Mouse (Mus musculus) heart, adult 2 months (tissue): ENCODE results near the gene Hras. TPM values are rescaled to one million over a fixed set of nuclear protein-coding genes. Genes with fewer than 3 reads are reported as not detected.
A peak's percentile ranks its signal among the peaks of the same experiment; 100 is the strongest.

Experiments used
- DNase-seq, 2 experiments: peaks; one replicate each; pipeline ENCODE4 v3.0.0; 2021
- H3K27ac ChIP-seq: fragments of 200-600 bp; 2 replicates; pipeline ENCODE4 v1.8.1; 2022
- H3K27me3 ChIP-seq: fragments of 200-500 bp; 2 replicates; pipeline ENCODE4 v1.6.1; 2012; ENCODE audit warnings: mild to moderate bottlenecking, low read length, inconsistent platforms, mixed read lengths; ENCODE audit not compliant: control insufficient read depth, insufficient read depth
- H3K36me3 ChIP-seq: fragments of 200-500 bp; 2 replicates; pipeline ENCODE4 v1.6.1; 2012; ENCODE audit warnings: low read length, inconsistent platforms; ENCODE audit not compliant: control insufficient read depth, insufficient read depth
- H3K4me1 ChIP-seq: fragments of 200-500 bp; 2 replicates; pipeline ENCODE4 v1.6.1; 2011; ENCODE audit warnings: low read length; ENCODE audit not compliant: control insufficient read depth, insufficient read depth
- H3K4me3 ChIP-seq: fragments of 200-600 bp; 2 replicates; pipeline ENCODE4 v1.8.1; 2022
- H3K79me2 ChIP-seq: fragments of 200-500 bp; replicated peaks from 2 replicates; pipeline ENCODE4 v1.6.1; 2012; ENCODE audit warnings: mild to moderate bottlenecking, inconsistent platforms, low read length, moderate library complexity, mixed read lengths; ENCODE audit not compliant: control insufficient read depth, insufficient read depth
- H3K9ac ChIP-seq: fragments of 200-500 bp; 2 replicates; pipeline ENCODE4 v1.6.1; 2012; ENCODE audit warnings: low read depth, mild to moderate bottlenecking, control low read depth, inconsistent platforms, low read length, mixed read lengths
- CTCF ChIP-seq: fragments of 200-600 bp; IDR thresholded peaks from 2 replicates; pipeline ENCODE4 v1.8.1; 2022; ENCODE audit warnings: antibody characterized with exemption, mild to moderate bottlenecking, moderate library complexity
- EP300 ChIP-seq: fragments of 200-500 bp; IDR thresholded peaks from 2 replicates; pipeline ENCODE4 v1.6.1; 2011; ENCODE audit warnings: low read depth, low read length, control low read depth; ENCODE audit not compliant: insufficient read depth
- POLR2A ChIP-seq: fragments of 200-500 bp; IDR thresholded peaks from 2 replicates; pipeline ENCODE4 v1.6.1; 2011; ENCODE audit warnings: mild to moderate bottlenecking, low read depth, low read length, control low read depth; ENCODE audit not compliant: insufficient read depth
- WGBS: fragments of 180-500 bp; shearing (Covaris S2); methylation state at CpG from one replicate; pipeline ENCODE4 v1.1.7; 2018; 5-methylcytosine and 5-hydroxymethylcytosine counted together
- intact Hi-C: fragments of 180-260 bp; cut with DNase I; formaldehyde crosslinking; loops from one replicate; pipeline ENCODE4 v1.15.1; 2025
- polyA plus RNA-seq: library from polyadenylated mRNA; depleted of rRNA; stranded (reverse); fragments of >200 nt; gene quantifications from 2 replicates; pipeline ENCODE4 v1.2.3, GENCODE M21; 2012
- total RNA-seq, 2 experiments: library from RNA; stranded (reverse); gene quantifications; 2 replicates each; pipeline ENCODE4 v1.2.3; 2021

Gene Hras
- total and polyA plus RNA-seq, 3 experiments = 63.7 to 105 (median 90.8) TPM

DNA sequence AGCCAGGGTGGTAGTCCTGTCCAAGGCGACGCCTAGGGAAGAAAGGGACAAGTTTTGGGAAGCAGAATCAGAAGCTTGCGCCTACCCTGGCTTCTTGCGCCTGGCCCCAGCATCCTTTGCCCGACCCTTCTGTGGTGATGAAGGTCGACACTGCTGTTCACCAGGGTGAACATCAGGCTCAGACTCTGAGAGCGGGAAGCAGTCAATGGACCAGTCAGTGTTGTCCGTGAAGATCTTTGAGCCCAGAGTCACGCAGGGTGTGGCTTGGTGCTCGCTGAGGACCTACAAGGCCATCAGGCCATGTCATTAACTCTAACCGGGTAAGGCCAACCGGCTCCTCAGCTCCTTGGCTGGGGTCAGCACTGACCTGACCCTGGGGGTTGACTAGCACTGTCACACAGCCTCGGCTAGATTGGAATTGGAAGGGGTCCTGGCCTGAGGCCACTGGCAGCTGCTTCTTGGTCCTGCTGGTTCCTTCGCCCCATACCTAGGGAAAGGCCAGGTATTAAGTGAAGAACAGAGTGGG, 16.9 kb upstream of the Hras start:
- DNase-seq = no peak
- H3K36me3 ChIP-seq = no peaks in the 10 kb centered on the region
- TF ChIP-seq CTCF = no peak
- TF ChIP-seq POLR2A = no peak
- TF ChIP-seq EP300 = no peak
- 86% methylated on average over 14 of the region's 14 CpGs for WGBS
- H3K79me2 ChIP-seq = no peaks in the 10 kb centered on the region
- H3K4me1 ChIP-seq = no peaks in the 10 kb centered on the region
- H3K9ac ChIP-seq = no peak overlapping the region
- intact Hi-C loops = no loop called here
- no peak overlapping the region for H3K4me3 ChIP-seq
- H3K27ac ChIP-seq = no peak overlapping the region
- H3K27me3 ChIP-seq = no peaks in the 10 kb centered on the region

DNA sequence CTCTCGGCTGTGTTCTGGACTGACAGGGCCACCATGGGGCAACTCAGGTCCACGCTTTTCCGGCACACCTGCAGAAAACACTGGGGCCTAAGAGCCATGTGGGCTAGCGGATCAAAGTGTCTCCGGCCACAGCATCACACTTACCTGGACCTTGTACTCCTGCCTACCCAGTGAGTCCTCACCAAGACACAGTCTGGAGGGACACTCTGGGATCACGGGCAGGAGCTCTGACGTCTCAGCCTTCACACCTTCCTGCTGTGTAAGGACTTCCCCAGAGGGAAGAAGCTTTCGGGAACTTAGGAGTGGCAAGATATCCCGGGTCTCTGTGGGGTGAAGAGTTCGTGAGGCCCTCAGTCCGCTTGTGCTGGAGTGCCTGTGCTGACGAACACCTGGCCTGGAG, 16.3 kb upstream of the Hras start:
- Histone ChIP-seq H3K27me3 (no peaks in the 10 kb centered on the region), H3K36me3 (no peaks in the 10 kb centered on the region), H3K79me2 (no peaks in the 10 kb centered on the region), H3K4me3 (no peak overlapping the region), H3K27ac (no peak overlapping the region), H3K9ac (no peak overlapping the region), H3K4me1 (no peaks in the 10 kb centered on the region)
- no peak for TF ChIP-seq EP300
- TF ChIP-seq CTCF = no peak
- TF ChIP-seq POLR2A = no peak
- DNase-seq = no peak
- intact Hi-C loops = no loop called here
- 68% methylated on average over 12 of the region's 12 CpGs for WGBS

DNA sequence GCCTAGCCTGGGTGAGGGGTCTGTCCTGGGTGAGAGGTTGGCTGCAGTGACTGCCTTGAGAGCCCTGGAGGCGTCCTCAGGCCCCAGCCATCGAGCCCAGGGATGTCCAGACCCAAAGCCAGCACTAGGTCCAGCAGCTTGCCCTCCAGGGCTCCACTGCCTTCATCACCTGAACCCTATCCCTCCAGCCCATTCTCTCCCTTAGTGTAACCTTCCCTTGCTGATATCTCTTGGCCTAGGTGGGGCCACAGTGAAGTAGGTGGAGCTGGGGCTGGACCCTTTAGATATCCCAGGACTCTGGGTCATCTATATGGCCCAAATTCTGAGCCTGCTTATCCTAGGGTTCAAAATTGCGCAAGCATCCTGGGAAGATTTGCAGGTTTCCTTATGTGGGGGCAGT, 15.7 kb upstream of the Hras start:
- Histone ChIP-seq H3K27me3 (no peaks in the 10 kb centered on the region), H3K9ac (no peak overlapping the region), H3K27ac (no peak overlapping the region), H3K36me3 (no peaks in the 10 kb centered on the region), H3K79me2 (no peaks in the 10 kb centered on the region), H3K4me1 (no peaks in the 10 kb centered on the region), H3K4me3 (no peak overlapping the region)
- intact Hi-C loops = no loop called here
- TF ChIP-seq POLR2A (no peak), CTCF (no peak)
- 79% methylated on average over 3 of the region's 3 CpGs for WGBS
- no peak for DNase-seq

DNA sequence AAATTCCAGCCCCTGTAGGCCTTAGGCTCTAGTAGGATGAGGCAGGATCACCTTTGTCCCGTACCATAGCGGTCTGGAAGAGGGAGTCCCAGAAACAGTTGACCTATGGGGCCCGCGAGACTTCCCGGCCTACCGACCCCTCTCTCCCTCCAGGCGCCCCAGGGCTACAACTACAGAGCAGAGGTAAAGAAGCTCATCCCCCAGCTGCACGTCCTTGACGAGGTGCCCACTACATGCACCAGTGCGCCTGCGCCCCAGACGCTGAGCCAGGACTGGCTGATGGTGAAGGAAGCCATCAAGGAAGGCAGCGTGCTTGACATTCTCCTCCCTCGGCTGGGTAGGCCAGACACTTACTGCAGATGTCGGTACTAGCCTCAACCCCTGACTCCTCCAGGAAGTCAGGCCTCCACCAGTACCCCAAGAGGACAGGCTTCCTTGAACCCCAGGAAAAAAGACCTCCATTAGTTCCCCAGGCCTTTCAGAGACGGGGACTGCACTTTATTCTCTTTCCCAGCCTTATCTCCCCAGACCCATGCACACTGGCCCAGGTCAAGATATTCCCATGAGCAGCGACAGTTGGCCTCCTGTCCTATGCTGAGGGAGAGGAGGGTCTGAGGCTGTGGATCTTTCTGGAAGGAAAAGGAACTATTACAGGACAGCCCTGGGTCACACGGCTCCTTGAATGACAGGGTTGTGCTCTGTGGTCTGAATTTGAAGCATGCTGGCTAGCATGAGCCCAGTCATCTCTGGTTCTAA, 12.6 kb upstream of the Hras start:
- Histone ChIP-seq H3K4me3 (no peak overlapping the region), H3K4me1 (no peaks in the 10 kb centered on the region), H3K79me2 (no peaks in the 10 kb centered on the region), H3K27ac (no peak overlapping the region), H3K27me3 (no peaks in the 10 kb centered on the region), H3K36me3 (no peaks in the 10 kb centered on the region), H3K9ac (no peak overlapping the region)
- DNase-seq = no peak
- TF ChIP-seq POLR2A = no peak
- TF ChIP-seq EP300 = no peak
- TF ChIP-seq CTCF = no peak
- 88% methylated on average over 18 of the region's 18 CpGs for whole genome bisulfite sequencing
- intact Hi-C loops = no loop called here

DNA sequence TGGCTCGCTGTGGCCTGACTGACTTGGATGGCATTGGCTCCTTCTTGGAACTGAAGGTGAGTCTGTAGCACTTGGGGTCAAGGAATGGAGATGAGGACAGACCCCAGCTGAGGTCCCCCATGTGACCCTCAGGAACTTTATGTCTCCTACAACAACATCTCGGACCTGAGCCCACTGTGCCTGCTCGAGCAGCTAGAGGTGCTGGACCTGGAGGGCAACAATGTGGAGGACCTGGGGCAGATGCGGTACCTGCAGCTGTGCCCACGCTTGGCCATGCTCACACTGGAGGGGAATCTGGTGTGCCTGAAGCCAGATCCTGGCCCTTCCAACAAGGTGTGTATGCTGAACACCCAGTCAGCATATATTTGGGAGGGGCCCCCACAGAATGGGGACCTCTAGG, 11.7 kb upstream of the Hras start:
- Histone ChIP-seq H3K27me3 (no peaks in the 10 kb centered on the region), H3K4me1 (no peaks in the 10 kb centered on the region), H3K36me3 (no peaks in the 10 kb centered on the region), H3K27ac (no peak overlapping the region), H3K79me2 (no peaks in the 10 kb centered on the region), H3K4me3 (no peak overlapping the region), H3K9ac (no peak overlapping the region)
- 95% methylated on average over 5 of the region's 5 CpGs for WGBS
- intact Hi-C loops = no loop called here
- no peak for TF ChIP-seq CTCF
- no peak for TF ChIP-seq POLR2A
- no peak for TF ChIP-seq EP300
- DNase-seq = no peak

DNA sequence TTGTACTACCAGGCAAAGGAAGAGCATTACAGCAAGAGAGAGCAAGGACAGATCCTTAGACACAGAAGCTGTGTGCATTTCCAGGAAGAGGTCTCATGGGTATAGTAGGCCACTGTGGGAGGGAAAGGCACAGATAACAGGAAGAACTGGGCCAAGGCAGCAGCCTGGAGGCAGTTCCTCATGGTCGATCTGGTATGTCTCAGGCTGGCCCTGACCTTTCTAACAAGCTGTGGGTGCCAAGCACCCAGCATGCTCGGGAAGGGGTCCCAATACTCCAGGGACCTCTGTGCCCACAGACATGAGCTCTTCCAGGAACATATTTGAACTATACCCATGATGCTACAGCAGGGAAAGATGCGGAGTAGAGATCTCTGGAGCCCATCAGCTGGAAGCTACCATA, 10.7 kb upstream of the Hras start:
- Histone ChIP-seq H3K9ac (no peak overlapping the region), H3K27ac (no peak overlapping the region), H3K79me2 (no peaks in the 10 kb centered on the region), H3K27me3 (no peaks in the 10 kb centered on the region), H3K4me1 (no peaks in the 10 kb centered on the region), H3K36me3 (no peaks in the 10 kb centered on the region), H3K4me3 (no peak overlapping the region)
- peak in 1 of 2 experiments; percentile 8 for DNase-seq
- intact Hi-C loops = no loop called here
- WGBS = 52% methylated on average over 3 of the region's 3 CpGs
- TF ChIP-seq POLR2A (no peak), EP300 (no peak), CTCF (no peak)
